Mouse (Mus musculus) G1E (cell line): Measurements from ENCODE around the gene Plce1. TPM values are rescaled to one million over a fixed set of nuclear protein-coding genes. Genes with fewer than 3 reads are reported as not detected.

Source experiments
- ATAC-seq: 2 replicates; pipeline ENCODE4 v1.8.0; 2016; ENCODE audit warnings: mild to moderate bottlenecking; ENCODE audit not compliant: insufficient number of reproducible peaks, poor library complexity, low FRiP score, severe bottlenecking; ENCODE audit errors: extremely low read depth
- DNase-seq: peaks from one replicate; pipeline ENCODE4 v3.0.0; 2012; ENCODE audit warnings: low spot score
- H3K27me3 ChIP-seq: 2 replicates; pipeline ENCODE4 v1.6.1; 2012; ENCODE audit warnings: mild to moderate bottlenecking, low read length, inconsistent platforms; ENCODE audit not compliant: insufficient read depth
- H3K36me3 ChIP-seq: replicated peaks from 2 replicates; pipeline ENCODE3; 2012; ENCODE audit warnings: mild to moderate bottlenecking, inconsistent platforms
- H3K4me1 ChIP-seq: 2 replicates; pipeline ENCODE4 v1.6.1; 2012; ENCODE audit warnings: low read depth, low read length, inconsistent platforms, mixed read lengths; ENCODE audit not compliant: insufficient read depth
- H3K4me3 ChIP-seq: 2 replicates; pipeline ENCODE4 v1.5.1; 2012; ENCODE audit warnings: low read depth, mild to moderate bottlenecking, inconsistent platforms, low read length, moderate library complexity, mixed read lengths
- H3K9me3 ChIP-seq: replicated peaks from 2 replicates; pipeline ENCODE4 v1.6.1; 2012; ENCODE audit warnings: inconsistent platforms
- CTCF ChIP-seq: IDR thresholded peaks from 2 replicates; pipeline ENCODE4 v1.5.1; 2012; ENCODE audit warnings: low read depth, low read length, inconsistent platforms, mixed read lengths
- GATA1 ChIP-seq: IDR thresholded peaks from 2 replicates; pipeline ENCODE4 v1.6.1; 2012; ENCODE audit warnings: borderline replicate concordance, low read length, inconsistent platforms, mixed read lengths
- GATA2 ChIP-seq: IDR thresholded peaks from 2 replicates; pipeline ENCODE4 v1.6.1; 2012; ENCODE audit warnings: low read depth, low read length, inconsistent platforms, borderline replicate concordance
- POLR2AphosphoS5 ChIP-seq: IDR thresholded peaks from 2 replicates; pipeline ENCODE4 v1.6.1; 2012; ENCODE audit warnings: low read depth, low read length, inconsistent platforms; ENCODE audit not compliant: insufficient replicate concordance
- TAL1 ChIP-seq: conservative IDR thresholded peaks from 2 replicates; pipeline ENCODE4 v1.6.1; 2012; ENCODE audit warnings: low read depth, low read length, inconsistent platforms, mixed read lengths
- polyA plus RNA-seq: library from polyadenylated mRNA; stranded (reverse); fragments of >175 nt; gene quantifications from 2 replicates; pipeline ENCODE4 v1.2.3, GENCODE M21; 2012
- total RNA-seq, 2 experiments: library from RNA; stranded (forward) in 1 of 2; stranded (reverse) in 1 of 2; fragments of 200-1000 nt in 1 of 2; fragments of >200 nt in 1 of 2; fragmentation: Nextera tagmentation in 1 of 2; gene quantifications; 2 replicates each; pipeline ENCODE4 v1.2.3; 2014 to 2017

Plce1 gene
- total and polyA plus RNA-seq, 3 experiments: 0.16 TPM; not detected in 2

GRCm38 (mm10) chr19:38691533-38691932 is 210.6 kb downstream of the Plce1 start:
- H3K36me3 ChIP-seq: no peaks in the 10 kb centered on the region
- no peak for ATAC-seq
- TF ChIP-seq GATA1: no peak
- TF ChIP-seq CTCF: no peak
- no peak for TF ChIP-seq TAL1
- no peak for TF ChIP-seq GATA2
- no peak for TF ChIP-seq POLR2AphosphoS5

GRCm38 (mm10) chr19:38693331-38693730 is 212.4 kb downstream of the Plce1 start:
- no peak for ATAC-seq

More at GRCm38 (mm10) chr19:38691533-38691932, 210.6 kb downstream of the Plce1 start:
- H3K4me1 ChIP-seq: no peaks in the 10 kb centered on the region
- peaks cover under 1% of the 10 kb centered on the region; the same call in 1 of the 2 replicates for H3K27me3 ChIP-seq
- no peaks in the 10 kb centered on the region for H3K9me3 ChIP-seq
- no peak overlapping the region for H3K4me3 ChIP-seq
- DNase-seq: no peak

DNA sequence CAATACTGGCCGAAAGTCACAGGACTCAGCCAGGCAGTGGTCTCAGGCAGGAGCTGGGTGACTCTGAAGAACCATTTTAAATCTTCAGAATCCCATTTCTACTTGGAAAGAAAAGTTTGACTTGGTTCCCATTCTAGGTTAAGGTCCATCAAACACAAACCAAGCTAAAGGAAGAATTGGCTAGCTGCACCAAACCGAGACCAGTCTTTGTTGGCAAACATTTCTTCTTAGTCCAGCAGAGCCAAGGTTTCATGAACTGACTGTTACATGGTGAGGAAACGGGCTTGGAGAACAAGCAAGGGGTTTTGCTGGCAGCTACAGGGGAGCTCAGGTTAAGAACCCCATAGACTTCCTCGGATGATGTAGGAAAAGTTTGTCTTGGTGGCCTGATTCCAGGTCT is 212.9 kb downstream of the Plce1 start:
- no peak for TF ChIP-seq CTCF
- no peak for TF ChIP-seq TAL1
- H3K27me3 ChIP-seq: no peaks in the 10 kb centered on the region; the same call in 1 of the 2 replicates
- no peaks in the 10 kb centered on the region for H3K36me3 ChIP-seq
- ATAC-seq (no peak), DNase-seq (no peak)
- H3K9me3 ChIP-seq: no peaks in the 10 kb centered on the region
- H3K4me1 ChIP-seq: no peaks in the 10 kb centered on the region
- no peak overlapping the region for H3K4me3 ChIP-seq

More at GRCm38 (mm10) chr19:38693331-38693730, 212.4 kb downstream of the Plce1 start:
- no peak for TF ChIP-seq GATA2
- no peak for DNase-seq
- Histone ChIP-seq H3K36me3 (no peaks in the 10 kb centered on the region), H3K9me3 (no peaks in the 10 kb centered on the region), H3K4me1 (no peaks in the 10 kb centered on the region), H3K4me3 (no peak overlapping the region), H3K27me3 (no peaks in the 10 kb centered on the region; the same call in 1 of the 2 replicates)

DNA sequence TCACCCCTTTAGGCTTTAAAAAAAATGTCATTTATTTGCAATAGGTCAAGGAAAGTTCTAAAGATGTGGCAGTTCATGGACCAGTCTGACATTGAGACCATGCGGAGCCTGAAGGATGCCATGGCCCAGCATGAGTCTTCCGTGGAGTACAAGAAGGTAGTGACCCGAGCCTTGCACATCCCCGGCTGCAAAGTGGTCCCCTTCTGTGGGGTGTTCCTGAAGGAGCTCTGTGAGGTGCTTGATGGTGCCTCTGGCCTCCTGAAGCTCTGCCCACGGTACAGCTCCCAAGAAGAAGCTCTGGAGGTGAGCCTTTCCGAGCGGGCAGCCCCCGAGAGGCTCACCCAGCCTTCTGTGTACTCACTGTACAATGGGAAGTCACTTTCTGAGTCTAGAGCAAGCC is 220.9 kb downstream of the Plce1 start:
- no peaks in the 10 kb centered on the region for H3K9me3 ChIP-seq
- no peak overlapping the region for H3K4me3 ChIP-seq
- DNase-seq (no peak), ATAC-seq (no peak)
- peaks cover 16% of the 10 kb centered on the region for H3K27me3 ChIP-seq
- H3K36me3 ChIP-seq: no peaks in the 10 kb centered on the region
- no peak for TF ChIP-seq GATA2
- no peak for TF ChIP-seq GATA1
- TF ChIP-seq TAL1: no peak
- TF ChIP-seq CTCF: no peak
- no peak for TF ChIP-seq POLR2AphosphoS5
- H3K4me1 ChIP-seq: no peaks in the 10 kb centered on the region

- ATAC-seq: no peak
- no peak for DNase-seq
- H3K9me3 ChIP-seq: no peaks in the 10 kb centered on the region
- no peaks in the 10 kb centered on the region for H3K36me3 ChIP-seq
- no peaks in the 10 kb centered on the region for H3K4me1 ChIP-seq
- H3K27me3 ChIP-seq: peaks cover 15% of the 10 kb centered on the region
- H3K4me3 ChIP-seq: no peak overlapping the region
- TF ChIP-seq GATA2 (no peak), POLR2AphosphoS5 (no peak), CTCF (no peak), TAL1 (no peak), GATA1 (no peak)
These were observed 223.8 kb downstream of the Plce1 start for GRCm38 (mm10) chr19:38704742-38705141.

DNA sequence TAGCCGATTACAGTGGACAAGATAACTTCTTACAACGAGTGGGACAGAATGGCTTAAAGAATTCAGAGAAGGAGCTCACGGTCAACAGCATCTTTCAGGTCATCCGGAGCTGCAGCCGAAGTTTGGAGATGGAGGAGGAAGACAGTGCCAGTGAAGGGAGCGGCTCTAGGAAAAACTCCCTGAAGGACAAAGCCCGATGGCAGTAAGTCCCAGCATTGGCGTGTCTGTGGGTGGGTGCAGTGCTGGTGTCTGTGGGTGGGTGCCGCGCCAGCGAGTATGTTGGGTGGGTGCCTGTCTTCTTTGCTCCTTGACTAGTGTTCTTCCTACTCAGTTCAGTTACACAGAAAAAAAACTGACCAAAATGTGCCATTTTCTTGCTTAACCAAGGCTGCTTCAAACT is 224.3 kb downstream of the Plce1 start:
- H3K9me3 ChIP-seq: no peaks in the 10 kb centered on the region
- TF ChIP-seq POLR2AphosphoS5 (no peak), CTCF (no peak)
- no peak for DNase-seq
- H3K27me3 ChIP-seq: peaks cover 11% of the 10 kb centered on the region; the same call in 1 of the 2 replicates
- no peaks in the 10 kb centered on the region for H3K36me3 ChIP-seq
- no peak overlapping the region for H3K4me3 ChIP-seq
- no peaks in the 10 kb centered on the region for H3K4me1 ChIP-seq
- ATAC-seq: no peak

GRCm38 (mm10) chr19:38706449-38706848 is 225.5 kb downstream of the Plce1 start:
- ATAC-seq (no peak), DNase-seq (no peak)
- no peaks in the 10 kb centered on the region for H3K4me1 ChIP-seq
- no peak overlapping the region for H3K4me3 ChIP-seq
- H3K36me3 ChIP-seq: no peaks in the 10 kb centered on the region
- H3K27me3 ChIP-seq: peaks cover 9% of the 10 kb centered on the region; the same call in 1 of the 2 replicates
- H3K9me3 ChIP-seq: no peaks in the 10 kb centered on the region
- no peak for TF ChIP-seq GATA1
- TF ChIP-seq CTCF: no peak
- TF ChIP-seq POLR2AphosphoS5: no peak
- no peak for TF ChIP-seq TAL1
